Mouse (Mus musculus): Measurements from ENCODE around the gene Dpp6.

Dpp6 gene

GRCm38 (mm10) chr5:27205754-27206153 lies 388.8 kb downstream of the Dpp6 start:
- DNase-seq, result no peak

GRCm38 (mm10) chr5:27206213-27206612 lies 389.2 kb downstream of the Dpp6 start:
- no peak for DNase-seq

GRCm38 (mm10) chr5:27220116-27220515 lies 403.1 kb downstream of the Dpp6 start:
- no peak for DNase-seq

GRCm38 (mm10) chr5:27242078-27242477 lies 425.1 kb downstream of the Dpp6 start:
- no peak for DNase-seq

GRCm38 (mm10) chr5:27243226-27243625 lies 426.2 kb downstream of the Dpp6 start:
- no peak for DNase-seq

DNA sequence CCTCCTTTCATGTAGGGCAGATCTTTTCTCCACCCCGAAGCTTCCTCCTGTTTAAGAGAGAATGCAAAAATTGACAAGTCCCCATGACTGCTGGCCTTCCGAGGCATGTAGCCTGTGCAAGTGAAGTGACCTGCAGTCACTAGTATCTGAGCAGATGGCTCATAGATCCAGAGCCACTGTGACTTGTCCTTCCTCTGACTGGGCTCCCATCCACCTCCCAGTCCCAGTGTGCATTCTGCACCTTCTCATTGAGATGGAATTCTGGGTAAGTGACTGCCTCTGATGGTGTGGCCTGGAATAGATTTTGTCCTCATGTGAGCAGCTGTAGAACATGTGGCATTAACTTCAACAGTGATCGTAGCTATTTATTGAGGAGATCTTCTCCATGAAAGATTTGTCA lies 430.8 kb downstream of the Dpp6 start:
- DNase-seq, result no peak

GRCm38 (mm10) chr5:27248685-27249084 lies 431.7 kb downstream of the Dpp6 start:
- no peak for DNase-seq

GRCm38 (mm10) chr5:27249951-27250350 lies 432.9 kb downstream of the Dpp6 start:
- DNase-seq, result no peak

GRCm38 (mm10) chr5:27250906-27251305 lies 433.9 kb downstream of the Dpp6 start:
- no peak for DNase-seq

- DNase-seq, result no peak
Observed at GRCm38 (mm10) chr5:27251361-27251760, 434.4 kb downstream of the Dpp6 start.

DNA sequence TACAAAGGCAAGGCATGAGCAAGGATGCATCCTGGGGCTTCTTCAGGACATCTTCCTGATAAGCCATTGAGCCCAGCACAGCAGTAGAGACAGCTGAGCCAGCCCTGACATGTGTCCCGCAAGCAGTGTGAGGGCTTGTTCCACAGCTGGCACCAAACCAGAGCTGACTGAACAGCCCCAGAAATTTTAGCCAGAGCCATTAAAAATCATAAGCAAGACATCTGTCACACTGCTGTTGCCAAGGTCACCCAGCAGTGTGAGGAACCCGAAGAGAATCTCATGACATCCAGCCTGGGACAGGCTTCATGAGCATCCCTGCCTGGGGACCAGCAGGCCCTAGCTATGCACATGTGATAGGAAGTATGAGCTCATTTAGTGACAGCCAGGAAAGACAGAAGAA lies 438.2 kb downstream of the Dpp6 start:
- no peak for DNase-seq

DNA sequence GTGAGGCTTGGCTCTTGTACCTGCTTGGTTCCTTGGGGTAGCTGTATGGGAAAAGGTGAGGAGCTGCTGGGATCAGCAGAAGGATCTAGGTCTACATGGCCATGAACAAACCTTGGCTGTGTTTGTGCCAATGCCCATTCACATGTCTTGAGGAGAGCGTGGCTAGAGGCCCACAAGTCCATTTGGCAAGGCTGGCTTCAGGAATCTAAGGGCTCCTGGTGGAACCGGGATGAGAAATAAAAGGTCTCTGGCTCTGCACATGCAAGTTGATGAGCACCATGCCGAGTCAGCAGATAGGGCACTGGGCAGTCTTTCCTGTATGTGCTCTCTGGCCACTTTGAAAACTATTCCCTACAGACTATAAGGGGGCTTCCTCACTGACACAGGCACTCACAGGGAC lies 441.6 kb downstream of the Dpp6 start:
- no peak for DNase-seq

DNA sequence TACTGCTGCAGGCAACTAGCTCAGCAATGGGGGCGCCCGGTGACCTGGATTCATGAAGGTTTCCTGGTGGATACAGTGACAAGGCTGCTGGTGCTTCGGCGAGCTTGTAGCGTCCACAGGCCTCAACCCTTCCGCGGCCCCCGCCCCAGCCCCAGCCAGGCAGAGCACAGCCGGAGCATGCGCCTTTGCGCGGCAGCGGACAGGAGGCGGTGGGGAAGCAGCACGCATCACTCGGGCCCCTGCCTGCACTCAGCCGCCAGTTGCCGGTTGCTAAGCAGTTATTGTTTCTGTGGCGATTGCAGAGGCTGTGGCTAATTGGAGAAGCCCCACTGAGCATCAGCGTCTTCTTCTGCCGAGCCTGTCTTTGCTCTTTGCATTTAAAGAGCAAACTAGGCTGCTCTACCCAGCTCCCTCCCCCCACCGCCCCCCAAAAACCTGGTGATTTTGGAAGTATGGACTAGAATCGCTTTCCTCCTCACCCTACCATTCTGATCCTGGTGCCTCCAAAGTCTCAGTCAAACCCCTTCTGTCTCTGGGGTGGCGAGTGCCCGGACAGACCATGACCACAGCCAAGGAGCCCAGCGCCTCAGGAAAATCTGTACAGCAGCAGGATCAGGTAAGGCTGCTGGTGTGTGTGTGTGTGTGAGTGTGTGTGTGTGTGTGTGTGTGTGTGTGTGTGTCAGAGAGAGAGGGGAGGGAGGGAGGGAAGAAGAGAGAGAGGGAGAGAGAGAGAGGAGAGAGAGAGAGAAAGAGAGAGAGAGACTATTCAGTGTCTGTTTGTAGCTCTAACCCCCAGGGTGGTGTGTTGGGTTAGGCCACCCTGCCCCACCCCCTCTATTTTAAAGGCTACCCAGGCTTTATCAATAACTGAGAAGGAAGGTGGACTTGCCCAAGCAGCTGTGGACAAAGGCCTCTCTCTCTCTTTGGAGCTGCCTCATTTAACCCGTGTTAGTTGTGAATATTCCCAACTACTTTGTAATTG lies 445.0 kb downstream of the Dpp6 start:
- DNase-seq, result no peak

GRCm38 (mm10) chr5:27262751-27263150 lies 445.7 kb downstream of the Dpp6 start:
- no peak for DNase-seq

DNA sequence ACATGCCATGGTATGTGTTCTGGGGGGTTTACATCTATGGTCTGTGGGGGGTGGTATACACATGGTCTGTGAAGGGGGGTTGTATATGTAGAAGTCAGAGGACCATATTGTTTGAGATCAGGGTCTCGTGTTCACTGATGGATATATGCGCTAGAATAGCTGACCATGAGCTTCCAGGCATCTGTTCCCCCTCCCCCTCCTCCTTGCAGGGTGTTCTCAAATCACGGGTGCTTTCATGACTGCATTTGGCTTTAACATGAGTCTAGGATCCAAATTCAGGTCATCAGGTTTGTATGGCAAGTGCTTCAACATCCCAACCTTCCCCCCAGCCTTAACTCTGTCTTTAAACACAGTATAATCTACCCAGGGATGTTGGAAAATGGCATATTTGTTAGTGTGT lies 448.3 kb downstream of the Dpp6 start:
- DNase-seq, result no peak

GRCm38 (mm10) chr5:27271336-27271735 lies 454.3 kb downstream of the Dpp6 start:
- DNase-seq, result no peak

- no peak for DNase-seq
Observed at GRCm38 (mm10) chr5:27274781-27275395, 457.9 kb downstream of the Dpp6 start.

DNA sequence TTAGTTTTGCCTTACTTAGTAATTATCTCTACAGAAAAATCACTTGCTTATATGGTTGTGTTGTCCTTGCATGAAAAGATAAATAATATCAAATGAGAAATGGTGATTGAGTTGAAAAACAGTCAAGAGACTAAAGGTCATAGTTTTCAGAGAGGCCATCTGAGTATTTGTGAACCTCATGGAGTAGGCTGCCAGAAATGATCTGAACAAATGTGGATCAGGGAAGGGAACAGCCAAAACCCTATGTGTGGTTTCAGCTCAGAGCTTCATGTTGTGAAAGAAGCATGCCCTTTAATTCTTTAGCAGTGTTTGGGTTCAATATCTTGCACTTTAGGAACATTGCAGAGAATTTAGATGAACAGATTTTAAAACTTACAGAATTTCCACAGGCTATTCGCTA lies 458.9 kb downstream of the Dpp6 start:
- DNase-seq, result no peak

- DNase-seq, result no peak
Observed at GRCm38 (mm10) chr5:27278120-27278645, 461.2 kb downstream of the Dpp6 start.

GRCm38 (mm10) chr5:27286876-27287275 lies 469.9 kb downstream of the Dpp6 start:
- no peak for DNase-seq

- DNase-seq, result no peak
Observed at GRCm38 (mm10) chr5:27291378-27291777, 474.4 kb downstream of the Dpp6 start.

- DNase-seq, result no peak
Observed at GRCm38 (mm10) chr5:27292236-27292635, 475.2 kb downstream of the Dpp6 start.

DNA sequence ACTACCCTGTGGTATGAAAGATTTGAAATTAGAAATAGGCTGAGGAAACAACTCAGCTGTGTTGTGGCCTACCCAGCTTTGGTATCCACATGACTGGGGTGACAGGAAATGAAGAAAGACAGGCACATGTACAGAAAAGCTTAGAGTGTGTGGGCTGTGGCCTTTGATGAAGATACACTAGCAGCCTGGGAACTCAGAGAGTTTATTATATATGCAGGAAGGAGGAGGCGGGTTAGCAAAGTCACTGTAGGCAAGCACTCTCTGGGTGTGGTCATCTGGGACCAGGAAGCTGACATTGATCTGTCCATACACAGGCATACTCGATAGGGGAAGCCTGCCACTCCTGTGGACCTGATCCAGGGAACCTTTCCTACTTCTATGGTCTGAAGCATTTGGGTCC lies 487.1 kb downstream of the Dpp6 start:
- DNase-seq, result peak; percentile 0 to 5
